Mouse (Mus musculus): ENCODE measurements around the gene Col23a1. TPM values are rescaled to one million over a fixed set of nuclear protein-coding genes. Genes with fewer than 3 reads are reported as not detected.

The Col23a1 gene
- polyA plus RNA-seq, 1 experiment, result 4.4 TPM

- no peak for TF ChIP-seq POLR2A (IDR thresholded peaks at IDR 0.05; ENCODE audit: low read depth, low read length)
- TF ChIP-seq CTCF (IDR thresholded peaks at IDR 0.05; ENCODE audit: extremely low read depth, insufficient read length, insufficient replicate concordance, low read depth, low read length), result no peak
- Histone ChIP-seq H3K27ac (ENCODE audit: insufficient read depth, low read depth, low read length) (no peak overlapping the region), H3K4me3 (ENCODE audit: low read depth, low read length) (no peak overlapping the region), H3K36me3 (ENCODE audit: control insufficient read depth, insufficient read depth, low read length) (no peaks in the 10 kb centered on the region), H3K27me3 (ENCODE audit: control insufficient read depth, insufficient read depth, low read length) (no peaks in the 10 kb centered on the region), H3K4me1 (ENCODE audit: control insufficient read depth, insufficient read depth, insufficient read length, low read length) (no peaks in the 10 kb centered on the region)
- 63% methylated on average over 11 of the region's 11 CpGs for WGBS
These were observed 110.6 kb downstream of the Col23a1 start for GRCm38 (mm10) chr11:51400356-51400755.

- no peak overlapping the region for H3K27ac ChIP-seq (ENCODE audit: insufficient read depth, low read depth, low read length)
- no peak overlapping the region for H3K4me3 ChIP-seq (ENCODE audit: low read depth, low read length)
- no peaks in the 10 kb centered on the region for H3K36me3 ChIP-seq (ENCODE audit: control insufficient read depth, insufficient read depth, low read length)
- 74% methylated on average over 10 of the region's 10 CpGs for WGBS
- no peaks in the 10 kb centered on the region for H3K27me3 ChIP-seq (ENCODE audit: control insufficient read depth, insufficient read depth, low read length)
- TF ChIP-seq CTCF (IDR thresholded peaks at IDR 0.05; ENCODE audit: extremely low read depth, insufficient read length, insufficient replicate concordance, low read depth, low read length) (no peak), POLR2A (IDR thresholded peaks at IDR 0.05; ENCODE audit: low read depth, low read length) (no peak)
- no peaks in the 10 kb centered on the region for H3K4me1 ChIP-seq (ENCODE audit: control insufficient read depth, insufficient read depth, insufficient read length, low read length)
These were observed 111.9 kb downstream of the Col23a1 start for GRCm38 (mm10) chr11:51401481-51402128.

- H3K27ac ChIP-seq (ENCODE audit: insufficient read depth, low read depth, low read length), result no peak overlapping the region
- H3K4me1 ChIP-seq (ENCODE audit: control insufficient read depth, insufficient read depth, insufficient read length, low read length), result no peaks in the 10 kb centered on the region
- 75% methylated on average over 2 of the region's 2 CpGs for WGBS
- H3K27me3 ChIP-seq (ENCODE audit: control insufficient read depth, insufficient read depth, low read length), result no peaks in the 10 kb centered on the region
- no peaks in the 10 kb centered on the region for H3K36me3 ChIP-seq (ENCODE audit: control insufficient read depth, insufficient read depth, low read length)
- H3K4me3 ChIP-seq (ENCODE audit: low read depth, low read length), result no peak overlapping the region
- TF ChIP-seq POLR2A (IDR thresholded peaks at IDR 0.05; ENCODE audit: low read depth, low read length) (no peak), CTCF (IDR thresholded peaks at IDR 0.05; ENCODE audit: extremely low read depth, insufficient read length, insufficient replicate concordance, low read depth, low read length) (no peak)
These were observed 114.2 kb downstream of the Col23a1 start for GRCm38 (mm10) chr11:51403886-51404285.

- 49% methylated on average over 5 of the region's 5 CpGs for WGBS
These were observed 115.2 kb downstream of the Col23a1 start for GRCm38 (mm10) chr11:51404865-51405440.

GRCm38 (mm10) chr11:51406531-51406930, 116.8 kb downstream of the Col23a1 start:
- WGBS, result 83% methylated on average over 8 of the region's 8 CpGs
- H3K27me3 ChIP-seq (ENCODE audit: control insufficient read depth, insufficient read depth, low read length), result no peaks in the 10 kb centered on the region
- no peak overlapping the region for H3K4me3 ChIP-seq (ENCODE audit: low read depth, low read length)
- TF ChIP-seq CTCF (IDR thresholded peaks at IDR 0.05; ENCODE audit: extremely low read depth, insufficient read length, insufficient replicate concordance, low read depth, low read length) (no peak), POLR2A (IDR thresholded peaks at IDR 0.05; ENCODE audit: low read depth, low read length) (no peak)
- H3K36me3 ChIP-seq (ENCODE audit: control insufficient read depth, insufficient read depth, low read length), result no peaks in the 10 kb centered on the region
- H3K4me1 ChIP-seq (ENCODE audit: control insufficient read depth, insufficient read depth, insufficient read length, low read length), result no peaks in the 10 kb centered on the region
- no peak overlapping the region for H3K27ac ChIP-seq (ENCODE audit: insufficient read depth, low read depth, low read length)

More at GRCm38 (mm10) chr11:51404865-51405440, 115.2 kb downstream of the Col23a1 start:
- no peak overlapping the region for H3K27ac ChIP-seq (ENCODE audit: insufficient read depth, low read depth, low read length)
- no peaks in the 10 kb centered on the region for H3K36me3 ChIP-seq (ENCODE audit: control insufficient read depth, insufficient read depth, low read length)
- TF ChIP-seq POLR2A (IDR thresholded peaks at IDR 0.05; ENCODE audit: low read depth, low read length) (no peak), CTCF (IDR thresholded peaks at IDR 0.05; ENCODE audit: extremely low read depth, insufficient read length, insufficient replicate concordance, low read depth, low read length) (no peak)
- H3K4me1 ChIP-seq (ENCODE audit: control insufficient read depth, insufficient read depth, insufficient read length, low read length), result no peaks in the 10 kb centered on the region
- no peaks in the 10 kb centered on the region for H3K27me3 ChIP-seq (ENCODE audit: control insufficient read depth, insufficient read depth, low read length)
- no peak overlapping the region for H3K4me3 ChIP-seq (ENCODE audit: low read depth, low read length)

GRCm38 (mm10) chr11:51407351-51407750, 117.6 kb downstream of the Col23a1 start:
- 73% methylated on average over 8 of the region's 8 CpGs for WGBS
- no peak overlapping the region for H3K27ac ChIP-seq (ENCODE audit: insufficient read depth, low read depth, low read length)

GRCm38 (mm10) chr11:51410771-51411170, 121.1 kb downstream of the Col23a1 start:
- Histone ChIP-seq H3K4me3 (ENCODE audit: low read depth, low read length) (no peak overlapping the region), H3K27me3 (ENCODE audit: control insufficient read depth, insufficient read depth, low read length) (no peaks in the 10 kb centered on the region), H3K4me1 (ENCODE audit: control insufficient read depth, insufficient read depth, insufficient read length, low read length) (no peaks in the 10 kb centered on the region), H3K27ac (ENCODE audit: insufficient read depth, low read depth, low read length) (no peak overlapping the region), H3K36me3 (ENCODE audit: control insufficient read depth, insufficient read depth, low read length) (no peaks in the 10 kb centered on the region)
- no peak for TF ChIP-seq POLR2A (IDR thresholded peaks at IDR 0.05; ENCODE audit: low read depth, low read length)
- TF ChIP-seq CTCF (IDR thresholded peaks at IDR 0.05; ENCODE audit: extremely low read depth, insufficient read length, insufficient replicate concordance, low read depth, low read length), result no peak
- 72% methylated on average over 12 of the region's 12 CpGs for WGBS

More at GRCm38 (mm10) chr11:51407351-51407750, 117.6 kb downstream of the Col23a1 start:
- Histone ChIP-seq H3K4me3 (ENCODE audit: low read depth, low read length) (no peak overlapping the region), H3K27me3 (ENCODE audit: control insufficient read depth, insufficient read depth, low read length) (no peaks in the 10 kb centered on the region), H3K4me1 (ENCODE audit: control insufficient read depth, insufficient read depth, insufficient read length, low read length) (no peaks in the 10 kb centered on the region), H3K36me3 (ENCODE audit: control insufficient read depth, insufficient read depth, low read length) (no peaks in the 10 kb centered on the region)
- TF ChIP-seq POLR2A (IDR thresholded peaks at IDR 0.05; ENCODE audit: low read depth, low read length) (no peak), CTCF (IDR thresholded peaks at IDR 0.05; ENCODE audit: extremely low read depth, insufficient read length, insufficient replicate concordance, low read depth, low read length) (no peak)
